Mouse (Mus musculus): Measurements from ENCODE around the gene Slc25a3.

DNA sequence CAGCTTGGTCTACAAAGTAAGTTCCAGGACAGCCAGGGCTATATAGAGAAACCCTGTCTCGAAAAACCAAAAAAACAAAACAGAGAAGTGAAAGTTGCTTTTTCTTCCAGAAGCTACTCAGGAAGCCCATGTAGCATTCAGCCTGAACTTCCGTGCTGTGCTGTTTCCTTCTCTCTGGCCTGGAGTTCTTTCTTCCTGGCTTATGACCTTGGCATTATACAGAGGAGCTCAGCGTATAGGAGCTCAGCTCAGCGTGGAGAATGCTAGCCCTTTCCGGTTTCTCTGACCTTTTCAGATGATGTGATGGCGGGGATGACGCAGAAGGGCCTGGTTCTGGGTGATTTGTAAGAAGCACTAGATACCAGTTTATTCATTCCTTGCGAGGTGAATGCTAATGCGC, 13.5 kb upstream of the Slc25a3 start:
- no peak for TF ChIP-seq CTCF (IDR thresholded peaks at IDR 0.05; ENCODE audit: borderline replicate concordance, control insufficient read depth, extremely low read depth, insufficient read depth, low read length, poor library complexity)
- no peak for TF ChIP-seq POLR2A (IDR thresholded peaks at IDR 0.05; ENCODE audit: control insufficient read depth, extremely low read depth, insufficient read depth, low read length, poor library complexity)

Data from thymus, adult 2 months (tissue).